Mouse (Mus musculus): Measurements from ENCODE around the gene Ano10.

DNA sequence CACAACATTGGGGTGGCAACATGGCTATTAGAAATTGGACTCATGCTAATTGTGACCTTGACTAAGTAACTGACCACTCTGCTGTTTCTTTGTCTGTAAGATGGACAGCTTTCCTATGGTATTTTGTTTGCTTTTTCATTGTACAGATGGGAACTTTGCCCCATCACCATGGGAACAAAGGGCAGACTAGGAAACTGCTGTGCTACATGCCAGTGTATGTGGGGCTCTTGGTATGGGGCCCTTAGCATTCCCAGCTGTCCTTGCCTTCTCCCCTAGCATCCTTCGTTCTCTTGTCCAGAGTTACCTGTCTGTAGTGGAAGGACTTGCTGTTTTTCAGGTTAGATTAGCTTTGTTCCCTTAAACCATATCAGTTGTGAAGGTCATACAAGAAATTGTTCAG, 156.3 kb downstream of the Ano10 start:
- TF ChIP-seq CTCF (conservative IDR thresholded peaks at IDR 0.05; ENCODE audit: insufficient read depth, insufficient read length, low read depth, low read length), result no peak
- no peak for TF ChIP-seq POLR2A (IDR thresholded peaks at IDR 0.05; ENCODE audit: low read depth, low read length)

All from kidney, adult 2 months (tissue).